In genomic region chr9:108263131-108263681, GRCm38 (mm10) we compare ENCODE assay signal across 8 mouse cellular contexts. TPM values are rescaled to one million over a fixed set of nuclear protein-coding genes. Genes with fewer than 3 reads are reported as not detected.
A peak's percentile ranks its signal among the peaks of the same experiment; 100 is the strongest.
DNase-seq lines count a peak whose midpoint lies in the region; ATAC-seq and TF ChIP-seq lines count a peak whose summit lies in the region.

No protein-coding gene starts in this region.

- peak overlapping the region; percentile 91 for H3K4me3 ChIP-seq in kidney, adult 2 months (ENCODE audit: insufficient read depth, low read depth, low read length)
- peak overlapping the region; percentile 96 for H3K4me3 ChIP-seq in forebrain, embryonic 11.5 days (ENCODE audit: low read depth, low read length)
- H3K4me3 ChIP-seq in hindbrain, postnatal 0 days (ENCODE audit: low read length): peak overlapping the region; percentile 95
- peak overlapping the region; percentile 88 for H3K4me3 ChIP-seq in liver, embryonic 13.5 days (replicated peaks)
- H3K4me3 ChIP-seq in olfactory bulb, adult 2 months (ENCODE audit: insufficient read depth, low read depth, low read length): peak overlapping the region; percentile 81

- no peak for TF ChIP-seq POLR2A in kidney, adult 2 months (IDR thresholded peaks at IDR 0.05; ENCODE audit: low read depth, low read length)
- TF ChIP-seq POLR2A in olfactory bulb, adult 2 months (IDR thresholded peaks at IDR 0.05; ENCODE audit: insufficient read depth, low read depth, low read length): no peak

- under 1% methylated on average over 60 of the region's 62 CpGs for WGBS in kidney, adult 2 months
- WGBS in forebrain, embryonic 11.5 days: under 1% methylated on average over 61 of the region's 62 CpGs
- WGBS in hindbrain, postnatal 0 days: under 1% methylated on average over 59 of the region's 62 CpGs
- under 1% methylated on average over 61 of the region's 62 CpGs for WGBS in liver, embryonic 13.5 days (ENCODE audit: insufficient replicate concordance)
- under 1% methylated on average over 58 of the region's 62 CpGs for WGBS in olfactory bulb, adult 2 months

- TF ChIP-seq CTCF in kidney, adult 2 months (conservative IDR thresholded peaks at IDR 0.05; ENCODE audit: insufficient read depth, insufficient read length, low read depth, low read length): no peak
- no peak for TF ChIP-seq CTCF in Patski (IDR thresholded peaks at IDR 0.05)
- TF ChIP-seq CTCF in hindbrain, postnatal 0 days (IDR thresholded peaks at IDR 0.05; ENCODE audit: low read depth): no peak
- no peak for TF ChIP-seq CTCF in olfactory bulb, adult 2 months (IDR thresholded peaks at IDR 0.05; ENCODE audit: insufficient read depth, low read depth, low read length)

- POLR2A ChIA-PET in Patski (lab: Charles Lee): interaction anchor here (0.7 to 2.3 kb wide), 7 partner anchors 9 to 184 kb away, joined by 3 to 5 read pairs (median 3); partner anchors contain the start of gene Gpx1

- H3K4me1 ChIP-seq in kidney, adult 2 months (ENCODE audit: control insufficient read depth, insufficient read depth, low read length): peaks cover 22% of the 10 kb centered on the region; the same call in 1 of the 2 replicates
- peaks cover 13% of the 10 kb centered on the region; the same call in 1 of the 2 replicates for H3K4me1 ChIP-seq in forebrain, embryonic 11.5 days (replicated peaks; ENCODE audit: control insufficient read depth, insufficient read depth, low read length)
- peaks cover 19% of the 10 kb centered on the region for H3K4me1 ChIP-seq in hindbrain, postnatal 0 days (ENCODE audit: insufficient read depth, low read length)
- H3K4me1 ChIP-seq in liver, embryonic 13.5 days (replicated peaks): peaks cover 36% of the 10 kb centered on the region
- H3K4me1 ChIP-seq in olfactory bulb, adult 2 months (ENCODE audit: control insufficient read depth, insufficient read depth, low read length): peaks cover 8% of the 10 kb centered on the region; the same call in 1 of the 2 replicates

- in situ Hi-C loops in Patski (cut with MboI; ENCODE audit: low pct_unique_long_range_greater_than_20kb): no loop called here

- CTCF ChIA-PET in Patski (lab: Charles Lee): interaction anchor here (0.6 to 1.8 kb wide), 2 partner anchors 10 to 21 kb away, joined by 3 read pairs; no protein-coding TSS in a partner anchor

- peak overlapping the region; percentile 92 for H3K9ac ChIP-seq in forebrain, embryonic 11.5 days (ENCODE audit: low read length)
- H3K9ac ChIP-seq in hindbrain, postnatal 0 days (replicated peaks; ENCODE audit: low read length): peak overlapping the region; percentile 98
- H3K9ac ChIP-seq in liver, embryonic 13.5 days: peak overlapping the region; percentile 92

- no peaks in the 10 kb centered on the region for H3K27me3 ChIP-seq in kidney, adult 2 months (replicated peaks; ENCODE audit: control insufficient read depth, insufficient read depth, low read length)
- no peaks in the 10 kb centered on the region for H3K27me3 ChIP-seq in Patski
- H3K27me3 ChIP-seq in forebrain, embryonic 11.5 days (ENCODE audit: control insufficient read depth, insufficient read depth, low read length): no peaks in the 10 kb centered on the region
- no peaks in the 10 kb centered on the region for H3K27me3 ChIP-seq in hindbrain, postnatal 0 days (ENCODE audit: insufficient read depth, low read length)
- H3K27me3 ChIP-seq in liver, embryonic 13.5 days: no peaks in the 10 kb centered on the region

- peak; percentile 34 for ATAC-seq in Patski
- peak; percentile 45 for ATAC-seq in forebrain, embryonic 11.5 days (replicated peaks; ENCODE audit: low FRiP score)
- ATAC-seq in hindbrain, postnatal 0 days: peak; percentile 47
- ATAC-seq in liver, embryonic 13.5 days (ENCODE audit: low read depth): peak; percentile 66

- no peaks in the 10 kb centered on the region for H3K36me3 ChIP-seq in kidney, adult 2 months (ENCODE audit: control insufficient read depth, insufficient read depth, low read length)
- no peaks in the 10 kb centered on the region for H3K36me3 ChIP-seq in forebrain, embryonic 11.5 days (ENCODE audit: control insufficient read depth, insufficient read depth, low read length)
- no peaks in the 10 kb centered on the region for H3K36me3 ChIP-seq in hindbrain, postnatal 0 days (ENCODE audit: insufficient read depth, low read length)
- no peaks in the 10 kb centered on the region for H3K36me3 ChIP-seq in liver, embryonic 13.5 days

- DNase-seq in kidney, adult 2 months: peak; percentile 80
- DNase-seq in kidney, adult 11 months: no peak
- DNase-seq in Patski (ENCODE audit: low read depth, low spot score): no peak
- peak; percentile 73 for DNase-seq in forebrain, embryonic 11.5 days (ENCODE audit: low spot score)
- DNase-seq in hindbrain, postnatal 0 days (ENCODE audit: low spot score): peak; percentile 66
- DNase-seq in liver, embryonic 13.5 days: no peak
- DNase-seq in spleen, postnatal 10 days (ENCODE audit: low spot score in 2 of 2): no peak

- H3K27ac ChIP-seq in kidney, adult 2 months (ENCODE audit: insufficient read depth, low read depth, low read length): peak overlapping the region; percentile 76
- H3K27ac ChIP-seq in forebrain, embryonic 11.5 days (ENCODE audit: low read depth, low read length): peak overlapping the region; percentile 86
- H3K27ac ChIP-seq in hindbrain, postnatal 0 days: peak overlapping the region; percentile 96
- H3K27ac ChIP-seq in liver, embryonic 13.5 days: peak overlapping the region; percentile 91
- peak overlapping the region; percentile 47 for H3K27ac ChIP-seq in olfactory bulb, adult 2 months (ENCODE audit: insufficient read depth, low read depth, low read length)

- H3K4me2 ChIP-seq in forebrain, embryonic 11.5 days (ENCODE audit: low read depth, low read length, severe bottlenecking): peak overlapping the region; percentile 62
- H3K4me2 ChIP-seq in hindbrain, postnatal 0 days (ENCODE audit: low read depth, low read length): peak overlapping the region; percentile 73
- H3K4me2 ChIP-seq in liver, embryonic 13.5 days: peak overlapping the region; percentile 100

- no peaks in the 10 kb centered on the region for H3K9me3 ChIP-seq in forebrain, embryonic 11.5 days (ENCODE audit: control insufficient read depth, low read length)
- no peaks in the 10 kb centered on the region for H3K9me3 ChIP-seq in hindbrain, postnatal 0 days (ENCODE audit: low read length)
- H3K9me3 ChIP-seq in liver, embryonic 13.5 days (replicated peaks): no peaks in the 10 kb centered on the region

RNA-seq across cellular contexts. Expression of gene Dag1, which starts 0.6 kb away (rescaled TPM):
- 66.8 and 67.2 TPM in 2 replicates for polyA plus RNA-seq in kidney, adult 2 months (2012; rRNA removed)
- 336 TPM for polyA plus RNA-seq in Patski (2021)
- polyA plus RNA-seq in forebrain, embryonic 11.5 days (2014; fragmentation: Nextera tagmentation; extraction: Ambion mirVana): 77.1 and 82.0 TPM in 2 replicates
- total RNA-seq in hindbrain, postnatal 0 days (2014; rRNA removed): 127 and 129 TPM in 2 replicates
- 70.2 and 76.3 TPM in 2 replicates for polyA plus RNA-seq in hindbrain, postnatal 0 days (2015; fragmentation: Nextera tagmentation; extraction: Ambion mirVana)
- 12.7 and 17.8 TPM in 2 replicates for polyA plus RNA-seq in liver, embryonic 13.5 days (2015; fragmentation: Nextera tagmentation; extraction: Ambion mirVana)
- not detected in 2 replicates for polyA plus RNA-seq in olfactory bulb, adult 2 months (2012; ENCODE audit: insufficient read depth, insufficient read length, low replicate concordance, missing spikeins)

RNA-seq across cellular contexts. Expression of gene Nicn1, which starts 27.0 kb away (rescaled TPM):
- polyA plus RNA-seq in kidney, adult 2 months (2012; rRNA removed): 38.9 and 39.3 TPM in 2 replicates
- polyA plus RNA-seq in Patski (2021): 30.9 TPM
- 46.8 and 61.8 TPM in 2 replicates for polyA plus RNA-seq in forebrain, embryonic 11.5 days (2014; fragmentation: Nextera tagmentation; extraction: Ambion mirVana)
- total RNA-seq in hindbrain, postnatal 0 days (2014; rRNA removed): 79.8 and 108 TPM in 2 replicates
- polyA plus RNA-seq in hindbrain, postnatal 0 days (2015; fragmentation: Nextera tagmentation; extraction: Ambion mirVana): 114 and 118 TPM in 2 replicates
- 4.7 and 5.6 TPM in 2 replicates for polyA plus RNA-seq in liver, embryonic 13.5 days (2015; fragmentation: Nextera tagmentation; extraction: Ambion mirVana)
- polyA plus RNA-seq in olfactory bulb, adult 2 months (2012; ENCODE audit: insufficient read depth, insufficient read length, low replicate concordance, missing spikeins): not detected in 2 replicates

RNA-seq across cellular contexts. Expression of gene Amt, which starts 33.4 kb away (rescaled TPM):
- 77.5 and 84.2 TPM in 2 replicates for polyA plus RNA-seq in kidney, adult 2 months (2012; rRNA removed)
- 6.0 TPM for polyA plus RNA-seq in Patski (2021)
- 25.1 and 25.9 TPM in 2 replicates for polyA plus RNA-seq in forebrain, embryonic 11.5 days (2014; fragmentation: Nextera tagmentation; extraction: Ambion mirVana)
- 22.5 and 27.1 TPM in 2 replicates for total RNA-seq in hindbrain, postnatal 0 days (2014; rRNA removed)
- polyA plus RNA-seq in hindbrain, postnatal 0 days (2015; fragmentation: Nextera tagmentation; extraction: Ambion mirVana): 28.5 and 32.9 TPM in 2 replicates
- 14.0 and 14.1 TPM in 2 replicates for polyA plus RNA-seq in liver, embryonic 13.5 days (2015; fragmentation: Nextera tagmentation; extraction: Ambion mirVana)
- not detected in 2 replicates for polyA plus RNA-seq in olfactory bulb, adult 2 months (2012; ENCODE audit: insufficient read depth, insufficient read length, low replicate concordance, missing spikeins)

RNA-seq across cellular contexts. Expression of gene Rhoa, which starts 42.7 kb away (rescaled TPM):
- polyA plus RNA-seq in kidney, adult 2 months (2012; rRNA removed): 125 and 179 TPM in 2 replicates
- polyA plus RNA-seq in Patski (2021): 353 TPM
- polyA plus RNA-seq in forebrain, embryonic 11.5 days (2014; fragmentation: Nextera tagmentation; extraction: Ambion mirVana): 298 and 303 TPM in 2 replicates
- 105 and 106 TPM in 2 replicates for total RNA-seq in hindbrain, postnatal 0 days (2014; rRNA removed)
- 268 and 276 TPM in 2 replicates for polyA plus RNA-seq in hindbrain, postnatal 0 days (2015; fragmentation: Nextera tagmentation; extraction: Ambion mirVana)
- 235 and 296 TPM in 2 replicates for polyA plus RNA-seq in liver, embryonic 13.5 days (2015; fragmentation: Nextera tagmentation; extraction: Ambion mirVana)
- 187 and 421 TPM in 2 replicates for polyA plus RNA-seq in olfactory bulb, adult 2 months (2012; ENCODE audit: insufficient read depth, insufficient read length, low replicate concordance, missing spikeins)

RNA-seq across cellular contexts. Expression of gene Tcta, which starts 42.8 kb away (rescaled TPM):
- 53.0 and 55.3 TPM in 2 replicates for polyA plus RNA-seq in kidney, adult 2 months (2012; rRNA removed)
- 30.2 TPM for polyA plus RNA-seq in Patski (2021)
- 20.8 and 25.5 TPM in 2 replicates for polyA plus RNA-seq in forebrain, embryonic 11.5 days (2014; fragmentation: Nextera tagmentation; extraction: Ambion mirVana)
- total RNA-seq in hindbrain, postnatal 0 days (2014; rRNA removed): 65.2 and 66.5 TPM in 2 replicates
- polyA plus RNA-seq in hindbrain, postnatal 0 days (2015; fragmentation: Nextera tagmentation; extraction: Ambion mirVana): 79.4 and 80.3 TPM in 2 replicates
- 12.7 TPM in 2 replicates for polyA plus RNA-seq in liver, embryonic 13.5 days (2015; fragmentation: Nextera tagmentation; extraction: Ambion mirVana)
- polyA plus RNA-seq in olfactory bulb, adult 2 months (2012; ENCODE audit: insufficient read depth, insufficient read length, low replicate concordance, missing spikeins): not detected in 2 replicates

Comparison
In these comparisons a context has a peak if more than half of its experiments do, and no peak if none do; other contexts are left out.
1. DNase-seq: peak in kidney, adult 2 months (single experiment), forebrain, embryonic 11.5 days (single experiment) and hindbrain, postnatal 0 days (single experiment); none in kidney, adult 11 months (single experiment), Patski (single experiment), liver, embryonic 13.5 days (single experiment) and spleen, postnatal 10 days (0 of 2).
2. Peak in every context shown above with its lines, with median percentiles within 50 percentile points of each other: H3K27ac ChIP-seq, H3K4me3 ChIP-seq, ATAC-seq, H3K4me2 ChIP-seq and H3K9ac ChIP-seq.